Mouse (Mus musculus) urinary bladder, adult 2 months (tissue): ENCODE results near the gene Wfs1. TPM values are rescaled to one million over a fixed set of nuclear protein-coding genes. Genes with fewer than 3 reads are reported as not detected.

Experiments used
- DNase-seq: peaks from one replicate; pipeline ENCODE4 v3.0.0; 2022; ENCODE audit warnings: low spot score
- polyA plus RNA-seq: library from polyadenylated mRNA; depleted of rRNA; stranded (reverse); fragments of >200 nt; gene quantifications from 2 replicates; pipeline ENCODE4 v1.2.3, GENCODE M21; 2012; rRNA removed

Gene Wfs1
- polyA plus RNA-seq, 1 experiment, result 14.2 TPM

DNA sequence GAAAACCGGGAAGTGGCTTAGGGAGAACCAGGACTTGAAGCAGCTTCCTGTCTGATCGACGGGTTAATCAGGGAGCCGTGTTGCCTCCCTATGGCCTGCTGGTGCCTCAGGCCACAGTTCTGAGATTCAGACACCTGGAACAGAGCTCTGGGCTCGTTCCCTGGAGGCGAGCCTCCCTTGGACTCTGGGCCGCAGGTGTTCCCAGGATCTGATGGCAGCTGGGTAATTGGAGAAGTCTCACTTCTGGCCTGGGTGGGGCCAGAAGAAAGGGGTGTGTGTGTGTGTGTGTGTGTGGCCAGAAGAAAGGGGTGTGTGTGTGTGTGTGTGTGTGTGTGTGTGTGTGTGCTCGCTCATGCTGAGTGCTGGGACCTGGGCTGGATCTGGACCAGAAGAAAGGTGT lies 55.6 kb downstream of the Wfs1 start:
- no peak for DNase-seq

GRCm38 (mm10) chr5:36929376-36929775 lies 59.6 kb downstream of the Wfs1 start:
- no peak for DNase-seq

DNA sequence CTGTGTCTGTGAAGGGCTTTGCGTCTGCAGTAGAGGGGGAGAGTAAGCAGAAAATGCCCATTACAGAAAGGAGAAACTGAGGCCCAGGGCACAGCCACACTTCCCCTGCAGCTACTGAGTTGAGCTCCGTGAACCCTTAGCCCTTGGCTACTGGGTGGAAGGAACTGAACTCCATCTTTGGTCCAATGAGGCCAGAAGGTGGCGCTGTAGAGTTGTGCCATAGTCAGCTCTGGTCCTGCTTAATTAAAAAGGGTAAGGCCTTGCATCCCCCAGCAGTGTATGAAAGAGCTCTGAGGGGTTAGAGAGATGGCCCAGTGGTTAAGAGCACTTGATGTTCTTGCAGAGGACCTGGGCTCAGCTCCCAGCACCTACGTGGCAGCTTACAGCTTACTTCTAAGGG lies 60.3 kb downstream of the Wfs1 start:
- no peak for DNase-seq

- no peak for DNase-seq
Measured at GRCm38 (mm10) chr5:36923826-36924700, 64.9 kb downstream of the Wfs1 start.

- no peak for DNase-seq
Measured at GRCm38 (mm10) chr5:36922811-36923210, 66.2 kb downstream of the Wfs1 start.

DNA sequence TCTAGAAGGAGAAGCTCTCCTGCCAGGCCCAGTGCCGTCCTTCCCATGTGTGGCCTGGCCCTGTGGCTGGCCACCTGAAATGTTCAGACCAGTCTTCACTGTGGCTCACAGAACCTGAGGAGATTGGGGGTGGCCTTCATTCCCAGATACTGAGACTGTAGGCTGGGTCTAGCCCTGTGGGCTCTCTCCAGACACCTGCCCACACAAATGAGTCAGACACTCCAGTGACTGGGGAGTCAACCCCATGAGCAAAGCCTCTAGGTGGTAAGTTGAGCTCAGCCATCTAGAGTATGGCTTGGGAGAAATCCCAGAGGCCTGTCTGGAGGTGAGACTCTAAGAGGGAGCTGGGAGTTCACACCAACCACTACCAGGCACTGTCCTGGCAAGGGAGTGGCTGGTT lies 67.1 kb downstream of the Wfs1 start:
- DNase-seq, result no peak

- no peak for DNase-seq
Measured at GRCm38 (mm10) chr5:36920072-36920471, 68.9 kb downstream of the Wfs1 start.

GRCm38 (mm10) chr5:36918016-36918415 lies 71.0 kb downstream of the Wfs1 start:
- DNase-seq, result no peak

DNA sequence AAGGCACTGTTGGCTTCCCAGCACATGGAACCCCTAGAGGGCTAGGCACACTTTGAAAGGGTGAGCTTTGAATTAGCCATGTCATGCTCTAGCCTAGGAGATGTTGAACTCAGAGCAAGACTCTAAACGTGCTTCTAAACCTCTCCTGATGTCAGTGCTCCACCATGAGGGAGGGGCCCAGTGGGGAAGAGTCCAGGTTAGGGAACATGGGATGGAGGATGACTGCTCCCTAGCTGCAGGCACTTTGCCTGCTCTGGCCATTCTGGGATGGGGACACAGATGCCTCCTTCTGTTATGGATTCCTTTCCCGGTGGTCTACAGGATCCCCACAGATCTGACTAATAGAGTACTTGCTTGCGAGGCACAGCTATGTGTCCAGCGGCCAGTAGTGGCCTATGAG lies 71.8 kb downstream of the Wfs1 start:
- DNase-seq, result no peak

- no peak for DNase-seq
Measured at GRCm38 (mm10) chr5:36916581-36916980, 72.4 kb downstream of the Wfs1 start.

Other genes with a start within 250 kb of the Wfs1 start
- 19.0 and 26.2 TPM in 2 replicates for gene Bloc1s4, start 240.6 kb downstream of the Wfs1 start, polyA plus RNA-seq
- gene Mrfap1, start 192.4 kb downstream of the Wfs1 start, polyA plus RNA-seq, result 181 and 226 TPM in 2 replicates
- gene Man2b2, start 158.6 kb downstream of the Wfs1 start, polyA plus RNA-seq, result 42.0 and 46.6 TPM in 2 replicates
- 0.11 and 0.12 TPM in 2 replicates for gene Ppp2r2c, start 120.7 kb downstream of the Wfs1 start, polyA plus RNA-seq
- 0.19 and 0.21 TPM in 2 replicates for gene Gm1043, start 96.2 kb upstream of the Wfs1 start, polyA plus RNA-seq